Mouse (Mus musculus) stomach, embryonic 15.5 days (tissue): ENCODE data around the gene Tmem38a. TPM values are rescaled to one million over a fixed set of nuclear protein-coding genes. Genes with fewer than 3 reads are reported as not detected.

Source experiments
- ATAC-seq: fragments of 200-750 bp; cut with Nextera tagmentation; 2 replicates; pipeline ENCODE4 v1.8.0; 2017; ENCODE audit warnings: low read depth, moderate number of reproducible peaks, moderate TSS enrichment; ENCODE audit not compliant: insufficient read depth, low FRiP score
- H3K27ac ChIP-seq: fragments of 300-500 bp; sonication (generic); 2 replicates; pipeline ENCODE4 v1.5.1; 2015; ENCODE audit warnings: mild to moderate bottlenecking, inconsistent platforms
- H3K27me3 ChIP-seq: fragments of 300-500 bp; sonication (generic); replicated peaks from 2 replicates; pipeline ENCODE4 v1.6.1; 2015; ENCODE audit warnings: inconsistent platforms
- H3K36me3 ChIP-seq: fragments of 300-500 bp; sonication (generic); 2 replicates; pipeline ENCODE4 v1.6.1; 2015; ENCODE audit warnings: inconsistent platforms
- H3K4me1 ChIP-seq: fragments of 300-500 bp; sonication (generic); 2 replicates; pipeline ENCODE4 v1.6.1; 2015; ENCODE audit warnings: inconsistent platforms
- H3K4me2 ChIP-seq: fragments of 300-500 bp; sonication (generic); 2 replicates; pipeline ENCODE4 v1.6.1; 2015; ENCODE audit warnings: mild to moderate bottlenecking, inconsistent platforms
- H3K4me3 ChIP-seq: fragments of 300-500 bp; sonication (generic); replicated peaks from 2 replicates; pipeline ENCODE4 v1.5.1; 2015; ENCODE audit warnings: inconsistent platforms
- H3K9ac ChIP-seq: fragments of 300-500 bp; sonication (generic); 2 replicates; pipeline ENCODE4 v1.6.1; 2015; ENCODE audit warnings: inconsistent platforms
- H3K9me3 ChIP-seq: fragments of 300-500 bp; sonication (generic); 2 replicates; pipeline ENCODE4 v1.6.1; 2016; ENCODE audit warnings: inconsistent platforms
- WGBS: fragments of 180-500 bp; shearing (Covaris S2); methylation state at CpG from one replicate; pipeline ENCODE4 v1.1.7; 2015; 5-methylcytosine and 5-hydroxymethylcytosine counted together
- polyA plus RNA-seq: library from polyadenylated mRNA; unstranded; fragments of >200 nt; fragmentation: Nextera tagmentation; extraction: Ambion mirVana; gene quantifications from 2 replicates; pipeline ENCODE4 v1.2.1, GENCODE M21; 2015

The Tmem38a gene
- polyA plus RNA-seq = 18.8 and 19.2 TPM in 2 replicates

DNA sequence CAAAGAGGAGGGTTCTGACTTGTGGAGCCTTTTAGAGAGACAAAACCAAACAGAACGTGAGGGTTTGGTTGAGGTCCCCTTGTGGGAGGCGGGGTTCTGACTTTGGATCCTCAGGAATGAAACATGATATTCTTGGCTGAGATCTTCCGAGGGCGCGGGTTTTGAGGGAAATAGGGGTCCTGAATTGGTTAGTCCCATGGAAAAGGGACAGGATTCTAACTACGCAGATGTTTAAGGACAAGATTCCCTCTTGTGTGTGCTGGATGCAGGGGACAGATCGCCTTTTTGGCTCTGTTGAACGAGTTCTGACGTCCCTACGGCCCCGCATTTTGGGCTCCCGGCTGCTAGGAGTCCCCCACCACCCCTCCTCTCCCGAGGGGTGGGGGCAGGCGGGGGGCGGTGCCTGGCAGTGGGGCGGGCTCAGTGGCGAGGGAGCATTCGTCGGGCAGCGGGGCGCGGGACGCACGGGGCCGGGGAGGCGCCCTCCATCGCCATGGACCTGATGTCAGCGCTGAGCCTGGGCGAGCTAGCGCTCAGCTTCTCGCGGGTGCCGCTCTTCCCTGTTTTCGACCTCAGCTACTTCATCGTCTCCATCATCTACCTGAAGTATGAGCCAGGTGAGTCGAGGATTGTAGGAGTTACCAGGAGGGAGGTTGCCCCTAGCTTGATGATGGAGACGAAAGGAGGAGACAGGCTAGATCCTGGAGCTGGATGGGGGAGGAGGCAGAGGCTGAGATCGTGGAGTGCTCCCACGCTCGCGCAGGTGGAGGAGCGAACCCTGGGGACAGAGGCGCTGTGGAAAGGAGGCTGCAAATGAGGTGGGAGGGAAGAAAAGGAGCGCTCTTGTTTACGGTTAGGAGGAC is at the start of gene Tmem38a:
Tmem38a (plus strand) TSS at position 445 of the 863 bp plus-strand sequence.
- Histone ChIP-seq H3K9ac (peak within 1 kb of the TSS; percentile 57), H3K4me2 (peak within 1 kb of the TSS; percentile 82), H3K4me3 (peak within 1 kb of the TSS; percentile 59), H3K27me3 (no peaks in the 10 kb centered on the region), H3K4me1 (peaks cover 14% of the 10 kb centered on the region), H3K9me3 (no peaks in the 10 kb centered on the region), H3K36me3 (peaks cover 19% of the 10 kb centered on the region), H3K27ac (peak within 1 kb of the TSS; percentile 97)
- WGBS = 0% methylated on average over 42 of the region's 45 CpGs
- peak; percentile 13; the same call in 1 of the 2 replicates for ATAC-seq

DNA sequence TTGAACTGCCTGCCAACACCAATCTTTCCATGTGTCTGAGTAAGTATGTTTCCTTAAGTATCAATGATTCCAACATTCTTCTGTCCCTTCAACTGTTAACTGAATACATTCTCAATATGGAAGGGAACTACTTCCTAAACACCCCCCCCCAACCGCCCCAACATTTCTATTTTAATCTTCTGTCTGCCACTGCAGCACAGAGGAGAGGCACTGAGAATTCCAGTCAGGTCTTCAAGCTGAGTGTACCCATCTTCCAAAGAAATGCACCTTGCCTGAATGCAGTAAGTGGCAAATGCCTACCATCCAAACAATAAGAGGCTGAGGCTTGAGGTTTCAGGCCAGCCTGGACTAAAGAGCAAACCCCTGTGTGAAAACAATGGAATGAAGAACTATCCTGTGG is 39.8 kb upstream of the Tmem38a start:
- no peaks in the 10 kb centered on the region for H3K36me3 ChIP-seq
- no peak overlapping the region for H3K9ac ChIP-seq
- no peak overlapping the region for H3K4me3 ChIP-seq
- no peaks in the 10 kb centered on the region for H3K9me3 ChIP-seq
- H3K4me1 ChIP-seq = no peaks in the 10 kb centered on the region
- no peaks in the 10 kb centered on the region for H3K27me3 ChIP-seq
- 87% methylated on average over 1 of the region's 1 CpGs for WGBS
- no peak for ATAC-seq
- no peak overlapping the region for H3K27ac ChIP-seq
- no peak overlapping the region for H3K4me2 ChIP-seq

DNA sequence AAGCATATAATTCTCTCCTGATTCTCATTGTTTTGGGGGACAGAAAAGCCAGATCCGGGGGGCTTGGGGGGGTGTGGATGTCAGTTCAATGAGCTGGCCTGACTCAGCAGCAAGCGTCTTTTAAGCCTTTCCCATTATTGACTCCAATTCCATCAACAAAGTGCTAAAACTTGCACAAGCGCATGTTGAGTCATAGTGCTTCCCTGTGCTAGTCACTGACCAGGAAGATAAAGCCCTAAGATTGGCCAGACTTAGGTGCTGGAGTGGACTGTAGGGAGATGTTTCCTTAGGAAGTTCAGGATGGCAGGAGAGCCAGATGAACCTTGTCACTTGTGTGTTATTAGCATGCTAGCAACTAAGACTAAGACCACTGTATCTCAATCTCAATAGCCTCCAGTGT is 37.0 kb upstream of the Tmem38a start:
- H3K9me3 ChIP-seq = no peaks in the 10 kb centered on the region
- no peak for ATAC-seq
- no peak overlapping the region for H3K9ac ChIP-seq
- WGBS = 89% methylated on average over 3 of the region's 3 CpGs
- no peak overlapping the region for H3K4me3 ChIP-seq
- H3K4me2 ChIP-seq = no peak overlapping the region
- no peaks in the 10 kb centered on the region for H3K4me1 ChIP-seq
- H3K36me3 ChIP-seq = no peaks in the 10 kb centered on the region
- no peak overlapping the region for H3K27ac ChIP-seq
- no peaks in the 10 kb centered on the region for H3K27me3 ChIP-seq

DNA sequence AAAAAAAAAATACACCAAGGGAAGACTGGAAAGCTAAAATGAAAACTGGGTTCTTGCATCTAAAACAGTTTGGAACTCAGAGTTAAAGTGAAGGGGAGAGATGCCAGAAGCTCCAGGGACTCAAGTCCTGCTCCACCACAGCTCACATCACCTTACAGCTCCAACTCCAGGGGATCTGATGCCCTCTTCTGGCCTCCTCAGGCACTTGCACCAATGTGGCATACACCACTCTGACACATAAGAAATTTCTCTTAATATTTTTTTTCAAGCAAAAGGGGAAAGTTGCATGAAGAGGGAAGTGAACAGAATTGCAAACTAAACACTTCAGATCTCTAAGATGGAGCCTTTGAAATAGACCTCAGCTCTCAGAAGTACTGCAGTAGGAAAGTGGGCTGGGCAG is 32.6 kb upstream of the Tmem38a start:
- Histone ChIP-seq H3K4me3 (no peak overlapping the region), H3K9me3 (no peaks in the 10 kb centered on the region)
- ATAC-seq = no peak

DNA sequence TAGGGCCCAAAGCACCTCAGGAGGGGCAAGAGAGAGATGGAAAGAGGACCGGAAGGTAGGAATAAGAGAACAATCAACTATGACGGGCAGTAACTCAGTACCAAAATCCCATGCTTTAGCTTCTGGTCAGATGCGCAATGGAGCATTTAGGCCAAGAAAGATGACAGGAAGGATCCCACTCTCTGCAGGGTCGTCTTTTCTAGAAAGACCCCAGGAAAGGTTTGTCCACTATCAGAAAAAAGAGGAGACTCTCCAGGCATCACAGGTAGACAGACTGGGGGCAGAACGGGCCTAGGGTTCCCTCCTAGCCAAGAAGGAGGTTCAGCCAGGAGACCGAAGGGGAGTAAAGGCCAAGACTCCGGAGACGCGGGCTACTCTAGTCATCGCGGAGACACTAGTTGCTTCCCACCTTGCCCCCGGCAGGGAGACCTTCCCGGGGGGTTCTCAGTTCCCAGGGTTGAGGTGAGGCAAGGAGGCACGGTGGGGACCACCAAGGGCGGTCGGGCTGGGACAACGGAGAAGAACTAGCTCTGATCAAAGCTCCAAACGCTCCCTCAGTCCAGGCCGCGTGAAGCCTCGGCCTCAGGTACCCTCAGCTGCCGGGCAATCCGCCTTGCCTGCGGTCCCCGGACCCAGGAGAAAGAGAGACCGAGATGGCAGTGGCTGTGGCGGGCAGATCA is 24.6 kb upstream of the Tmem38a start:
- H3K27ac ChIP-seq = peak overlapping the region; percentile 57
- no peaks in the 10 kb centered on the region for H3K9me3 ChIP-seq
- H3K36me3 ChIP-seq = 0 out of 2 replicates have a peak, but pooled peaks cover 5% of the 10 kb centered on the region
- peak overlapping the region; percentile 94 for H3K9ac ChIP-seq
- ATAC-seq = no peak
- H3K4me2 ChIP-seq = peak overlapping the region; percentile 86
- peaks cover 25% of the 10 kb centered on the region for H3K4me1 ChIP-seq
- H3K27me3 ChIP-seq = no peaks in the 10 kb centered on the region
- H3K4me3 ChIP-seq = peak overlapping the region; percentile 77
- WGBS = 2% methylated on average over 27 of the region's 27 CpGs

More for the DNA sequence above, 32.6 kb upstream of the Tmem38a start:
- H3K27ac ChIP-seq = no peak overlapping the region
- H3K4me1 ChIP-seq = no peaks in the 10 kb centered on the region
- 0 out of 2 replicates have a peak, but pooled peaks cover 5% of the 10 kb centered on the region for H3K36me3 ChIP-seq
- no peak overlapping the region for H3K4me2 ChIP-seq
- no peaks in the 10 kb centered on the region for H3K27me3 ChIP-seq
- no peak overlapping the region for H3K9ac ChIP-seq

DNA sequence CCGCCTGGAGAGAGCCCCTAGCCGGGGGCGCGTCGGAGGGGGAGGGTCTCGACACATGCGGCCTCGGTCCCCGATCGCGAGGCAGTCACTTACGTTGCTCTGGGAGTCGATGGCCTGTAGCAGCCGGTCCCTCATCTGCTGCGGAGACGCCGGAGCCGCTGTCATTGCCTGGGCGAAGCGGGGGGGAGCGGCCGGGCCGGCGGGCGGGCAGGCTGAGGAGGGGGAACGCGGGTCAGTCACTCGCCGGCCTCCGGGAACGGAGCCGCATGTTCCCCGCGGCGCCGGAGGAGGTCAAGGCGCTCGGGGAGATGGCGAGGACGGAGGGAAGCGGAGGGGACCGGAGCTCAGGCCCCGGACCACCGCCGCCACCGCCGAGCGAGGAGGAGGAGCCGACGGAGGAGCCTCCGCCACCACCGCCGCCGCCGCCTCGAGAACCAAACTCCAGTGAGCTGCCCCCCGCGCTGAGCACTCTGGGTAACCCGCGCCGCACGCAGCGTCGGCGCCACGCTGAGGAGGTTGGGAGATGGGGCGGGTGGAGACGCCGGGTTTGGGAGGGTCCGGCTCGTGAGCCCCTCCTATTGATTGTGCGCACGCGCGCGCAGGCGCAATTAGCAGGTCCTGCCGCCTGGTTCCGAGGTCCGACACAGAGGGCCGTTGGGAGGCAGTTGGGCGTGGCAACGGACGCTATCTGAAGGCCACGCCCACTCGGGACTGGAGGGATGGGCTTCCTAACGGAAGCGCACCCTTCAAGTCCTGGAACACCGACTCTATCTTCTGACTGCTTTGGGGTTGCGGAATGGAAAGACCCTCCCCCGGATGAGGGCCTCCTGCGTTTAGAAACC is 23.8 kb upstream of the Tmem38a start, which contains the start of gene Med26:
Med26 (minus strand) TSS at position 469 of the 842 bp plus-strand sequence.
- H3K9ac ChIP-seq = peak within 1 kb of the TSS; percentile 94
- peak within 1 kb of the TSS; percentile 86 for H3K4me2 ChIP-seq
- no peaks in the 10 kb centered on the region for H3K27me3 ChIP-seq
- no peaks in the 10 kb centered on the region for H3K9me3 ChIP-seq
- peaks cover 25% of the 10 kb centered on the region for H3K4me1 ChIP-seq
- ATAC-seq = peak; percentile 97
- H3K4me3 ChIP-seq = peak within 1 kb of the TSS; percentile 77
- H3K36me3 ChIP-seq = 0 out of 2 replicates have a peak, but pooled peaks cover 5% of the 10 kb centered on the region
- H3K27ac ChIP-seq = peak within 1 kb of the TSS; percentile 93
- under 1% methylated on average over 90 of the region's 92 CpGs for whole genome bisulfite sequencing

- Histone ChIP-seq H3K4me1 (peaks cover 25% of the 10 kb centered on the region), H3K27me3 (no peaks in the 10 kb centered on the region), H3K9ac (peak overlapping the region; percentile 50), H3K9me3 (no peaks in the 10 kb centered on the region), H3K4me2 (peak overlapping the region; percentile 77), H3K36me3 (0 out of 2 replicates have a peak, but pooled peaks cover 3% of the 10 kb centered on the region), H3K27ac (peak overlapping the region; percentile 93), H3K4me3 (peak overlapping the region; percentile 77)
- under 1% methylated on average over 44 of the region's 45 CpGs for WGBS
- ATAC-seq = no peak; the same call in 1 of the 2 replicates
Observed at GRCm38 (mm10) chr8:72548644-72549313, 23.1 kb upstream of the Tmem38a start.

DNA sequence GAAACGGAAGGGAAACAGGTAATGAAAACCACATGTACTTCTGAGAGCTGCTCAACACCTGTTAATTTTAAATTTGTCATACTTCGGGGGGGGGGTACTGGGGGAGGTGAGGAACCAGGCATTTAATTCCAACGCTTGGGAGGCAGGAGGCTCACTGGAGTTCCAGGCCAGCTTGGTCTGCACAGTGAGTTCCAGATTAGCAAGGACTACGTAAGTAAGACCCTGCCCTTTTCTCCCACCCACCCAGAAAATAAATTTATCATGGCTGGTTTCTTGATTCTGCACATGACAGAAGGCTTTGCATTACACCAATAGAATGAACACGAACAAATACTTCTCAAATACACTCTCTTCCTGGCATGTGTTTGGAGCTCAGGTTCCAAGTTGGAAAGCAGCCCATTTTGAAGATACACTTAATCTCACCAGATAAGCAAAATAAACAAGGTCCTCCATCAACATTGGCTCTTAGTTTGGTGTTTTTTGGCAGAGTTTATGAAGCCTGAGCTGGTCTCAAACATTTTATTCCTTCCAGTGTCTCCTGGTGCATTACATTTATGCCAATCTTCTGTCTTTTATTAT is 22.5 kb upstream of the Tmem38a start:
- Histone ChIP-seq H3K27me3 (no peaks in the 10 kb centered on the region), H3K27ac (peak overlapping the region; percentile 93), H3K4me3 (peak overlapping the region; percentile 77), H3K4me2 (peak overlapping the region; percentile 77), H3K4me1 (peaks cover 25% of the 10 kb centered on the region), H3K9me3 (no peaks in the 10 kb centered on the region), H3K9ac (peak overlapping the region; percentile 50; the same call in 1 of the 2 replicates), H3K36me3 (no peaks in the 10 kb centered on the region)
- ATAC-seq = no peak
- WGBS = 8% methylated on average over 5 of the region's 5 CpGs

- Histone ChIP-seq H3K4me3 (no peak overlapping the region), H3K27ac (no peak overlapping the region), H3K36me3 (peaks cover 8% of the 10 kb centered on the region; the same call in 1 of the 2 replicates), H3K9me3 (no peaks in the 10 kb centered on the region), H3K4me1 (no peaks in the 10 kb centered on the region), H3K27me3 (no peaks in the 10 kb centered on the region), H3K4me2 (no peak overlapping the region), H3K9ac (no peak overlapping the region)
- WGBS = 39% methylated on average over 4 of the region's 4 CpGs
- no peak for ATAC-seq
Observed at GRCm38 (mm10) chr8:72555770-72556169, 16.1 kb upstream of the Tmem38a start.

DNA sequence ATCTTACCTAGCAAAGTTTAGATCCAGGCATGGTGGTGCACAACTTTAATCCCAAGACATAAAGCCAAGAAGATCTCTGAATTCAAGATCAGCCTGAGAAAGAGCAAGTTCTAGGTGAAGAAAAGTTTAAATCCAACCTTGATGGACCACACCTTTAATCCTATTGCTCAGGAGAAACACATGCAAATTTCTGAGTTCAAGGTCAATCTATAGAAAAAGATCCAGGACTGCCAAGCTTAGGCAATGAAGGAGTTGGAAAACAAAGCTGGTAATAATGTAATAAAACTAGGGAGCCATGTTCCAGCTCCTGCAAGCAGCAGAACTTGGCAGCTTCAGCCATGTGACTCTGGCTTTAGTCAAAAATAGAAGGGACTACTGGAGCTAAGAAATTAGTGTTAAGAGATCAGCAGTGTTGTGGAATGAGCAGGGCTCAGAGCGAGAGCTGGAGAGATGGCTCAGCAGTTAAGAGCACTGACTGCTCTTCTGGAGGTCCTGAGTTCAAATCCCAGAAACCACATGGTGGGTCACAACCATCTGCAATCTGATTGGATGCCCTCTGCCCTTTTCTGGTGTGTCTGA is 10.7 kb upstream of the Tmem38a start:
- Histone ChIP-seq H3K9ac (no peak overlapping the region), H3K9me3 (no peaks in the 10 kb centered on the region), H3K4me1 (no peaks in the 10 kb centered on the region), H3K27ac (no peak overlapping the region), H3K36me3 (peaks cover 26% of the 10 kb centered on the region), H3K27me3 (no peaks in the 10 kb centered on the region), H3K4me2 (no peak overlapping the region), H3K4me3 (no peak overlapping the region)
- 84% methylated on average over 1 of the region's 1 CpGs for WGBS
- no peak for ATAC-seq
